Mouse (Mus musculus): Measurements from ENCODE around the gene Mrps16. TPM values are rescaled to one million over a fixed set of nuclear protein-coding genes. Genes with fewer than 3 reads are reported as not detected.

The Mrps16 gene
- polyA plus RNA-seq (2016; fragmentation: Nextera tagmentation; extraction: Ambion mirVana), result 78.0 and 78.5 TPM in 2 replicates

DNA sequence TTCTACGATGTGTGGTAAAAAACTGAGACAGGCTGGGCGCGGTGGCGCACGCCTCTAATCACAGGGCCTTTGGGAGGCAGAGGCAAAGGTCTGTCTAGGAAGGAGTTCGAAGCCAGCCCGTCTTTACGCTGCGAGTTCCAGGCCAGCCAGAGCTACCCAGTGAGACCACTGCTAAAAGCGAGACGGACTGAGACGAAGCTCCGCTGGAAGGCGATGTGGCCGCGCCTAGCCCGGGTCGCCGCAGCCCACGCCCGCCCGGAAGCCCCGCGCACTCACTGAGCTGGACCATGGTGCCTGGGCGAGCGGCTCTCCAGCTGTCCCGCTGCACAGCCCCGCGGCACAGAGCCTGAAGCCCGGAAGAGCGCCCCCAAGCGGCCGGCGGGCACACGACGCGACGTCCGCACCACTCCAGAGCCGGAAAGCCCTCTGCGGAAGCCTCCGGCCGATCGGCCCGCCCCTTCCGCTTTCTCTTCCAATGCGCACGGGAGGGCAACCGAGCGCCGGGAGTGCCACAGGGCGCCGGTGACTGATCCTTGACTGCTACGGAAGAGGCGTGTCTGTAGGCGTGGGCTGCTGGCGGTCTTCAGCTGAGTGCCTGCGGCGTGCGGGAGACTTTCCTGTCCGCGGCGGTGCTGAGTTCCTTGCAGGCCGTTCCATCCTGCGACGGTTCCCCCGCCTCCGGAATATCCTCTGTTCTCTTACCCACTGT, at the start of gene Mrps16:
Mrps16 (minus strand) TSS at position 430 of the 709 bp plus-strand sequence.
- Histone ChIP-seq H3K4me1 (peaks cover 23% of the 10 kb centered on the region), H3K36me3 (replicated peaks) (peaks cover 24% of the 10 kb centered on the region), H3K4me3 (peak within 1 kb of the TSS; percentile 82), H3K27me3 (ENCODE audit: poor library complexity, severe bottlenecking) (no peaks in the 10 kb centered on the region), H3K27ac (peak within 1 kb of the TSS; percentile 95), H3K9me3 (no peaks in the 10 kb centered on the region)
- DNase-seq (ENCODE audit: extremely low spot score, low spot score), result peak; percentile 96
- under 1% methylated on average over 68 of the region's 68 CpGs for WGBS

DNA sequence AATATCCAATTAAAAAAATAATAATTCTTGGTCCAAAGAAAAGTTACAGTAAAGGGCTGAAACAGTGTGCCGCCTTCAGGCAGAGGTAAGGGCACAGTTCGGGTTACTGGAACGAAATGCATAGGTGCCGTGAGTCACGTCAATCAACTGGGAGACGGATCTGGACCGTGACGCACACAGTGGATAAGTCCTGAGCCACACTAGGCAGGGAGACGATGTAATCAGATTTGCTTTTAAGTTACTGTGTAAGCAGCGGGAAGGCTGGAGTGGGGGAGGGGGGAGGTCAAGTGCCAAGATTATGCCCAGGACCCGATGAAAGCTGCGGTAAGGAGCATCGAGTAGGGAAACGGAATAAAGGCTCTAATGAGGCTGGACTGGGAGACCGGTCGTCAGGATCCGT, 48.8 kb upstream of the Mrps16 start:
- DNase-seq (ENCODE audit: extremely low spot score, low spot score), result no peak
- 77% methylated on average over 17 of the region's 17 CpGs for WGBS
- H3K4me3 ChIP-seq, result no peak overlapping the region
- H3K4me1 ChIP-seq, result peaks cover 7% of the 10 kb centered on the region
- H3K27ac ChIP-seq, result no peak overlapping the region
- no peaks in the 10 kb centered on the region for H3K27me3 ChIP-seq (ENCODE audit: poor library complexity, severe bottlenecking)
- H3K9me3 ChIP-seq, result no peaks in the 10 kb centered on the region
- H3K36me3 ChIP-seq (replicated peaks), result no peaks in the 10 kb centered on the region

DNA sequence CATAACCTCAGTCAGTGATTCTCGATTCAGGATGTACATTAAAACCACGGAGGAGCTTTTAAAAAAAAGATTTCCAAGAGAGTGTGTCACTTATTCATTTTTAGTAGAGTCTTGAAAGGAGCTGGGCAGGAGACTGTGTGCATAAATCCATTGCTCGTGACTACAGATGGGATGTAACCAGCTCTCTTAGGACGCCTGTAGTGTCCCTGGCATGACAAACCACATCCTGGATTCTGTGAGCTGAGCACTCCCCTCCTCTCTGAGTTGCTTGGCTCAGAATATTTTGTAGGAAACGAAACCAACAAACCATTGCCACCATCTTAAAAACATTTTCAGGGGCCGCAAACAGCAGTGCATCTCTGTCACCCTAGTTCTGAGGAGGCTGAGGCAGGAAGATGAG, 43.5 kb upstream of the Mrps16 start:
- Histone ChIP-seq H3K27ac (no peak overlapping the region), H3K36me3 (replicated peaks) (no peaks in the 10 kb centered on the region), H3K9me3 (no peaks in the 10 kb centered on the region), H3K4me3 (no peak overlapping the region), H3K27me3 (ENCODE audit: poor library complexity, severe bottlenecking) (no peaks in the 10 kb centered on the region), H3K4me1 (peaks cover 1% of the 10 kb centered on the region)
- 80% methylated on average over 6 of the region's 6 CpGs for WGBS
- DNase-seq (ENCODE audit: extremely low spot score, low spot score), result no peak

DNA sequence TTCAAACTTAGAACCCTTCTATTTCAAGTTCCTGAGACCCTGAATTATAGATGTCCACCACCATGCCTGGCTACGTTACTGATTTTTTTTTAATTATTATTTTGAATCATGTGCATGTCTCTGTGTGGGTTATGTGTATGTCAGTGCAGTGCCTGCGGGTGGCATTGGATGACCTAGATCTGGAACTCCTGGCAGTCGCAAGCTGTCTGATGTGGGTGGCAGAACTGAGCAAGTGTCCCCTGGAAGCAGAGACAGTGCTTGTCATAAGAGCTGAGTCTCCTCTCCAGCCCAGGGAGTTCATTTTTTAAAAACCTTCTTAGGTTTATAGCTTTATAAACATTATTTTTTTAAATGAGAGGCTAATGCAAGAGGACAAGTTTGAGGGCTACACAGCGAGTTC, 39.0 kb upstream of the Mrps16 start:
- no peaks in the 10 kb centered on the region for H3K9me3 ChIP-seq
- 88% methylated on average over 4 of the region's 4 CpGs for WGBS

DNA sequence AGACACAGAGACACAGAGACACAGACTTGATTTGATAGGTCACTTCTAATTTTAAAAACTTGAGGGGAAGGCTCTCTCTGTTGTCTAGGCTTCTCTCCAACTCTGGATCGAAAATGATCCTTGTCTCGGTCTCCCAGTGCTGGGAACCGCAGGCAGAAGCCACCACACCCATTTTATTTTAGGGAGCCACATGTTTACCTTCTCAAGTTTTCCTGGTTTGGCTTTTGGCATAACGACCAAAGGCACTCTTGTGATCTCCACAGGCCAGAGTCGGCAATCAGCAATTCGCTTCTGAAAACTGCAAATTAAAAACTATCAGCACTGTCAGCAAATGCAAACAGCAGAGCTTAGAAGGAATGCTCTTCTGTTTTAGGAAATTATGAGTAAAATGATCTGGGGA, 38.3 kb upstream of the Mrps16 start:
- no peak overlapping the region for H3K27ac ChIP-seq
- DNase-seq (ENCODE audit: extremely low spot score, low spot score), result no peak
- H3K4me1 ChIP-seq, result no peaks in the 10 kb centered on the region
- 87% methylated on average over 6 of the region's 6 CpGs for WGBS
- no peaks in the 10 kb centered on the region for H3K36me3 ChIP-seq (replicated peaks)
- H3K9me3 ChIP-seq, result no peaks in the 10 kb centered on the region
- H3K4me3 ChIP-seq, result no peak overlapping the region
- H3K27me3 ChIP-seq (ENCODE audit: poor library complexity, severe bottlenecking), result no peaks in the 10 kb centered on the region

More for the DNA sequence above, 39.0 kb upstream of the Mrps16 start:
- H3K4me3 ChIP-seq, result no peak overlapping the region
- no peak for DNase-seq (ENCODE audit: extremely low spot score, low spot score)
- no peaks in the 10 kb centered on the region for H3K27me3 ChIP-seq (ENCODE audit: poor library complexity, severe bottlenecking)
- no peaks in the 10 kb centered on the region for H3K4me1 ChIP-seq
- H3K27ac ChIP-seq, result no peak overlapping the region
- H3K36me3 ChIP-seq (replicated peaks), result no peaks in the 10 kb centered on the region

DNA sequence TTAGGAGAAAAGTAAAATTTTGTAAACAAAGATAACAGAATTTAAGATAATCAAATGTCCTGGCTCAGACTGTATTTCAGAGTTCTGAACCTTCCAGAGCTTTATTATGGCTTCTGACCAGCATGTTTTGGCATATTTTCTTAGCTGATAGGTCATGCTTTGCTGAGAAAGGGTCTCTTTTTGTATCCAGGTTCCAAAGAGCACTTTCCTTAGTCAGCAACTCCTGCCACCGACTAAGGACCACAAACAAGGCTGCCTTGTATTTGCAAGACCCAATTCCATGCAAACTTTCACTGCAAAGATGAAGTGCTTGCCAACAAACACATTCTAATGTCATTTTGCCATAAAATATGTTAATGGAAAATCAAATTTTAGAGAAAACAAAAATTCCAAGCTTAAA, 36.4 kb upstream of the Mrps16 start:
- Histone ChIP-seq H3K27ac (no peak overlapping the region), H3K36me3 (replicated peaks) (no peaks in the 10 kb centered on the region), H3K4me3 (no peak overlapping the region), H3K4me1 (peaks cover 8% of the 10 kb centered on the region), H3K9me3 (no peaks in the 10 kb centered on the region), H3K27me3 (ENCODE audit: poor library complexity, severe bottlenecking) (no peaks in the 10 kb centered on the region)
- no peak for DNase-seq (ENCODE audit: extremely low spot score, low spot score)
- WGBS, result 73% methylated on average over 1 of the region's 1 CpGs

DNA sequence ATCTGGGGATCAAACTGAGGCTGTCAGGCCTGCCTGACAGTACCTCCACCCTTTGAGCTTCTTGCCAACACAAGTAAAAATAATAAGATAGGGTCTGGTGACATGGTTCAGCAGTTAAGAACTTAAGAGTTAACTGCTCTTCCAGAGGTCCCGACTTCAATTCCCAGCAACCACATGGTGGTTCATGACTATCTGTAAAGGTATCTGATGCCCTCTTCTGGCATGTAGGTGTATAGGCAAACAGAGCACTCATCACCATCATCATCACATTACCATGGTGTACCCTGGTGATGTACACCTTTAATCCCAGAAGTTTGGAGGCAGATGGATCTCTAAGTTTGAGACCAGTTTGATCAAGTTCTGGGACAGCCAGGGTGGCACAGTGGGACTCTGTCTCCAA, 35.2 kb upstream of the Mrps16 start:
- Histone ChIP-seq H3K9me3 (no peaks in the 10 kb centered on the region), H3K36me3 (replicated peaks) (no peaks in the 10 kb centered on the region), H3K27me3 (ENCODE audit: poor library complexity, severe bottlenecking) (no peaks in the 10 kb centered on the region), H3K4me1 (peaks cover 8% of the 10 kb centered on the region), H3K27ac (no peak overlapping the region), H3K4me3 (no peak overlapping the region)
- DNase-seq (ENCODE audit: extremely low spot score, low spot score), result no peak
- WGBS, result 40% methylated on average over 1 of the region's 1 CpGs

DNA sequence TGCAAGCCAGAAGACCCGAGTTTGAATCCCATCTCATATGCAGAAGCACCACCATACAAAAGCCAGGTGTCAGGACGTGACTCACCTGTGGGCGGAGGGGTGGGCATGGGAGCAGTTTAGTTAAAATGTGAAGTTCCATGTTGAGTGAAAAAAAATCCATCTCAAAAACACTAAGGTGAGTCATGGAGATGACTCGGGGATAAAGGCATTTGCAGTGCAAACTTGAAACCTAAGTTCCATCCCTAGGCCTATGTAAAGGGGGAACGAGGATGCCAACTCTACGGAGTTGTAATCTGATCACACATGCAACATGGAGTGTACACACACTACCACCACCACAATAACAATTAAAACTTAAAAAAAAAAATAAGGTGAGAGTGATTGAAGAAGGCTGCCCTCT, 29.6 kb upstream of the Mrps16 start:
- no peaks in the 10 kb centered on the region for H3K36me3 ChIP-seq (replicated peaks)
- H3K27ac ChIP-seq, result no peak overlapping the region
- 89% methylated on average over 6 of the region's 6 CpGs for WGBS

DNA sequence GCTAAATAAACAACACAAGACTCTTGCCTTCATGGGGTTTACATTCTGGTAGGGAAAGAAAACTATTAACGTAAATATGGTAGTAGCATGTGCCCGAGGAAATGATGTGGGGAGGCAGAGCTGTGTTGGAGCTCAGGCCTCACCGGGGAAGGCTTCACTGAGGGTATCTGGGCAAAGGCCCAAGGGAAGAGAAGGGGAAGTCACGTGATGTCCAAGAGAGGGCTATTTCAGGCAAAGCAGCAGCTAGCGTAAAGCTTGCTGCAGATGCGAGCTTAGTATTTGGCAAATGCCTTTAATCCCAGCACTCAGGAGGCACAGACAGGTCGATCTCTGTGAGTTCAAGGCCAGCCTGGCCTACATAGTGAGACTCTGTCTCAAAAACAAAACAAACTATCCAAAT, 28.8 kb upstream of the Mrps16 start:
- Histone ChIP-seq H3K4me3 (no peak overlapping the region), H3K27me3 (ENCODE audit: poor library complexity, severe bottlenecking) (no peaks in the 10 kb centered on the region), H3K27ac (no peak overlapping the region), H3K36me3 (replicated peaks) (no peaks in the 10 kb centered on the region), H3K9me3 (no peaks in the 10 kb centered on the region), H3K4me1 (peaks cover 8% of the 10 kb centered on the region)
- 80% methylated on average over 7 of the region's 7 CpGs for WGBS
- DNase-seq (ENCODE audit: extremely low spot score, low spot score), result no peak

More for the DNA sequence above, 29.6 kb upstream of the Mrps16 start:
- no peaks in the 10 kb centered on the region for H3K9me3 ChIP-seq
- H3K27me3 ChIP-seq (ENCODE audit: poor library complexity, severe bottlenecking), result no peaks in the 10 kb centered on the region
- DNase-seq (ENCODE audit: extremely low spot score, low spot score), result no peak
- H3K4me1 ChIP-seq, result peaks cover 8% of the 10 kb centered on the region
- no peak overlapping the region for H3K4me3 ChIP-seq

DNA sequence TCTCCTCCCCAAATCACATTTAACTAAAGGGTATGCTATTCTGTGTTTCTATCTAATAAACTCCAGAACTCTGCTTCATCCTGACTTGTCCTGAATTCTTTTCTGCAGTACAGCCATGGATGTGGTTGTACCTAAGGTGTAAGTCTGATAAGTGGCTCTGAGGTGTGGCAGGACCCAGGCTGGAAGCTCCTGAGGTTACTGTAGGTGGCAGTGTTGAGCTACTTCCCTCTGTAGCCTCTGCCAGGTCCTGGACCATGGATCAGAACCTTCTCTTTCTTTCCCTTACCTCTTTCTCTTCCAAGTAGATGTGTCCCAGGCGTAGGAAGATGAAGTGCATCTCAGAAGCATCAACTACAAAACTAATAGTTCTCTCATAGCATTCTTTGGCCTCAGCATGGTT, 6.6 kb upstream of the Mrps16 start:
- no peak for DNase-seq (ENCODE audit: extremely low spot score, low spot score)
- WGBS, result 45% methylated on average over 1 of the region's 1 CpGs

DNA sequence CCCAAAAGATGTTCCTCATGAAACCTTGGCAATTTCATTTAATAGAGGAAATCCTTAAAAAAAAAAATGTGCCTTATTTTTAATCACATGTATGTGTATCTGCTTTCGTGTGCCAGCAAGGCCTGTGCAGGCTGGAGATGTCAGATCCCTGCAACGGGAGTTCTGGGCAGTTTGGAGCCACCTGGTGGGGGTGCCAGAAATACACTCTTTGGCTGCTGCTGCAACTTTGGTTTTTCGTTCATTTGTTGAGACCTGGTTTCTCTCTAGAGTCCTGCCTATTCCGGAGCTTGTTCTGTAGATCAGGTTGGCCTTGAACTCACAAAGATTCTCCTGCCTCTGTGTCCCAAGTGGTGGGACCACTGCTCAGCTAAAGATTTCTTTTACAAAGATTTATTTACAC, 5.4 kb upstream of the Mrps16 start:
- 53% methylated on average over 4 of the region's 4 CpGs for WGBS
- Histone ChIP-seq H3K4me1 (peaks cover 5% of the 10 kb centered on the region), H3K9me3 (no peaks in the 10 kb centered on the region), H3K4me3 (no peak overlapping the region), H3K27me3 (ENCODE audit: poor library complexity, severe bottlenecking) (no peaks in the 10 kb centered on the region), H3K27ac (no peak overlapping the region), H3K36me3 (replicated peaks) (no peaks in the 10 kb centered on the region)
- no peak for DNase-seq (ENCODE audit: extremely low spot score, low spot score)

More for the DNA sequence above, 6.6 kb upstream of the Mrps16 start:
- Histone ChIP-seq H3K27me3 (ENCODE audit: poor library complexity, severe bottlenecking) (no peaks in the 10 kb centered on the region), H3K9me3 (no peaks in the 10 kb centered on the region), H3K4me1 (no peaks in the 10 kb centered on the region), H3K27ac (no peak overlapping the region), H3K4me3 (no peak overlapping the region), H3K36me3 (replicated peaks) (no peaks in the 10 kb centered on the region)

DNA sequence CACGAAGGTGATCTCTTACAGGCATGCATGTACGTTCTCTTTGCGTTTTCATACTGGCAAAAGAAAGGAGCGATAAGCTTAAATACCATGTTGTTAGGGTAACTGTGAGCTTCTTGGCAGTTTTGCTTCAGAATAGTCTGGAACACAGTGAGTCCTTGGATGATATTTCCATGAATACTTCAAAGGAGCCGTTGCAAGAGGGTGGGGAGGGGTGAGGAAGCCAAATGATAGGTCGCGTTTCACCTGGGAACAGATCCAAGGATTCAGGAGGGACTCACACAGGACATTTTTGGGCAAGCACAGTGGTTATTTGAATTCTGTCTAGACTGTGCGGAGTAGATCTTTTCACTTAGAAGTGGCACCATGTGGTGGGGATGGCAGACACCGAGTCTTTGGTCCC, 3.8 kb upstream of the Mrps16 start:
- Histone ChIP-seq H3K36me3 (replicated peaks) (no peaks in the 10 kb centered on the region), H3K27ac (no peak overlapping the region), H3K27me3 (ENCODE audit: poor library complexity, severe bottlenecking) (no peaks in the 10 kb centered on the region), H3K4me1 (peaks cover 16% of the 10 kb centered on the region), H3K9me3 (no peaks in the 10 kb centered on the region), H3K4me3 (no peak overlapping the region)
- no peak for DNase-seq (ENCODE audit: extremely low spot score, low spot score)
- WGBS, result 88% methylated on average over 9 of the region's 9 CpGs

DNA sequence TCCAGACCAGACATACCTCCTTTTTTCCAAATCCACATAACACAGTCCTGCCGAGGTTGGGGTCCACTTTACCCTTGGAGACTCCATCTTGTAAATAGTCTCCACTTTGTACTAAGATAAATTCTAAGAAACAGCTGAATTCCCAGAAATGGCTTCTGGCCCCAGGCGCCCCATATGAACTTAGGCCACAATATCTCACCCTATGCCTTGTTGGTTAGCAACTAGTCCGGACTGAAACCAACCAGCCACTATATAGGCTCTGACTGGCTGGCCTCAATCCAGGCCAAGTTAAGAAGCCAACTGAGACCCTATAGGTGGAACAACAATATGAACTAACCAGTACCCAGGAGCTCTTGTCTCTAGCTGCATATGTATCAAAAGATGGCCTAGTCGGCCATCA, 1.1 kb downstream of the Mrps16 start:
- H3K36me3 ChIP-seq (replicated peaks), result peaks cover 28% of the 10 kb centered on the region
- no peaks in the 10 kb centered on the region for H3K9me3 ChIP-seq
- peak overlapping the region; percentile 18; the same call in 1 of the 2 replicates for H3K4me3 ChIP-seq
- no peak overlapping the region for H3K27ac ChIP-seq
- H3K4me1 ChIP-seq, result peaks cover 33% of the 10 kb centered on the region
- H3K27me3 ChIP-seq (ENCODE audit: poor library complexity, severe bottlenecking), result no peaks in the 10 kb centered on the region
- WGBS, result 86% methylated on average over 4 of the region's 4 CpGs
- DNase-seq (ENCODE audit: extremely low spot score, low spot score), result no peak

All from forebrain, embryonic 10.5 days (tissue).